Mouse (Mus musculus): Measurements from ENCODE around the gene Kcnj12.

- TF ChIP-seq CTCF (IDR thresholded peaks at IDR 0.05; ENCODE audit: insufficient read depth, low read length) = no peak
- TF ChIP-seq POLR2A (IDR thresholded peaks at IDR 0.05; ENCODE audit: borderline replicate concordance, extremely low read depth, low read depth, low read length) = no peak
Measured at GRCm38 (mm10) chr11:61047441-61047840, 25.1 kb downstream of the Kcnj12 start.

All from lung, adult 2 months (tissue).